Mouse (Mus musculus) kidney, postnatal 4 days (tissue): ENCODE measurements at regions not wholly inside any gene's neighbourhood (a gene's known extent, or its start where the extent isn't known, plus 50 kb on each side); places are given as distances from the start of the nearest gene placed in this dataset.

Experiments
- DNase-seq, 2 experiments: peaks; one replicate each; pipeline ENCODE4 v3.0.0; 2021; ENCODE audit warnings: mixed read lengths in 2 of 2

GRCm38 (mm10) chrX:16421159-16421558 is 101.5 kb upstream of the Cypt1 start:
- DNase-seq: no peak

GRCm38 (mm10) chrX:16421663-16422062 is 101.0 kb upstream of the Cypt1 start:
- no peak for DNase-seq

- DNase-seq: no peak
These were observed 84.6 kb upstream of the Cypt1 start for GRCm38 (mm10) chrX:16438088-16438487.

- peak; percentile 46 to 54 for DNase-seq
These were observed 72.1 kb upstream of the Cypt1 start for GRCm38 (mm10) chrX:16450496-16451078.
